Mouse (Mus musculus) lung, adult 2 months (tissue): Measurements from ENCODE around the gene Brwd1. TPM values are rescaled to one million over a fixed set of nuclear protein-coding genes. Genes with fewer than 3 reads are reported as not detected.
"Not testable (repeated sequence)": the region's sequence is repeated elsewhere in the genome, so short reads cannot be mapped to it uniquely, and the experiment has no call there.

Experiments used
- DNase-seq: peaks from one replicate; pipeline ENCODE4 v3.0.0; 2022
- H3K4me1 ChIP-seq: fragments of 200-500 bp; 2 replicates; pipeline ENCODE4 v1.6.1; 2011; ENCODE audit warnings: low read length; ENCODE audit not compliant: control insufficient read depth, insufficient read depth
- H3K4me3 ChIP-seq: fragments of 200-500 bp; replicated peaks from 2 replicates; pipeline ENCODE3; 2011; ENCODE audit warnings: low read depth, mild to moderate bottlenecking, control low read depth, low read length; ENCODE audit errors: extremely low read depth
- CTCF ChIP-seq: fragments of 200-500 bp; IDR thresholded peaks from 2 replicates; pipeline ENCODE4 v1.5.1; 2011; ENCODE audit warnings: mild to moderate bottlenecking, low read length, control low read depth; ENCODE audit not compliant: insufficient read depth
- POLR2A ChIP-seq: fragments of 200-500 bp; IDR thresholded peaks from 2 replicates; pipeline ENCODE4 v1.6.1; 2011; ENCODE audit warnings: low read depth, mild to moderate bottlenecking, control low read depth, low read length, borderline replicate concordance; ENCODE audit errors: extremely low read depth
- WGBS: fragments of 180-500 bp; shearing (Covaris S2); methylation state at CpG from one replicate; pipeline ENCODE4 v1.1.7; 2018; 5-methylcytosine and 5-hydroxymethylcytosine counted together
- polyA plus RNA-seq: library from polyadenylated mRNA; depleted of rRNA; stranded (reverse); fragments of >200 nt; gene quantifications from 2 replicates; pipeline ENCODE4 v1.2.3, GENCODE M21; 2012

Gene Brwd1
- polyA plus RNA-seq, 1 experiment, result 27.4 TPM

- no peak for DNase-seq
- WGBS, result 66% methylated on average over 5 of the region's 5 CpGs
- TF ChIP-seq POLR2A (no peak), CTCF (no peak)
- Histone ChIP-seq H3K4me3 (no peak overlapping the region), H3K4me1 (no peaks in the 10 kb centered on the region)
Measured at GRCm38 (mm10) chr16:96110655-96111345, 28.5 kb upstream of the Brwd1 start.

- Histone ChIP-seq H3K4me3 (no peak overlapping the region), H3K4me1 (no peaks in the 10 kb centered on the region)
- no peak for TF ChIP-seq CTCF
- no peak for TF ChIP-seq POLR2A
- WGBS, result 53% methylated on average over 4 of the region's 4 CpGs
- DNase-seq, result no peak
Measured at GRCm38 (mm10) chr16:96109673-96110072, 27.3 kb upstream of the Brwd1 start.

- H3K4me3 ChIP-seq, result no peak overlapping the region
- 41% methylated on average over 2 of the region's 2 CpGs for WGBS
- H3K4me1 ChIP-seq, result no peaks in the 10 kb centered on the region
- peak; percentile 30 for TF ChIP-seq CTCF
- no peak for TF ChIP-seq POLR2A
- DNase-seq, result no peak
Measured at GRCm38 (mm10) chr16:96103036-96103435, 20.7 kb upstream of the Brwd1 start.

GRCm38 (mm10) chr16:96097811-96098210 is 15.5 kb upstream of the Brwd1 start:
- DNase-seq, H3K4me1 ChIP-seq, H3K4me3 ChIP-seq: not testable (repeated sequence)

- Histone ChIP-seq H3K4me1 (no peaks in the 10 kb centered on the region; the same call in 1 of the 2 replicates), H3K4me3 (no peak overlapping the region)
- DNase-seq, result no peak
- WGBS, result 76% methylated on average over 5 of the region's 5 CpGs
- TF ChIP-seq POLR2A, result no peak
- TF ChIP-seq CTCF, result no peak
Measured at GRCm38 (mm10) chr16:96095966-96096365, 13.6 kb upstream of the Brwd1 start.

GRCm38 (mm10) chr16:96091515-96092504 is 9.5 kb upstream of the Brwd1 start:
- 52% methylated on average over 9 of the region's 9 CpGs for WGBS
- Histone ChIP-seq H3K4me1 (peaks cover 2% of the 10 kb centered on the region; the same call in 1 of the 2 replicates), H3K4me3 (no peak overlapping the region)
- TF ChIP-seq POLR2A (no peak), CTCF (0 out of 2 replicates have a peak, but pooled peaks have one; percentile 5)
- DNase-seq, result peak; percentile 58

DNA sequence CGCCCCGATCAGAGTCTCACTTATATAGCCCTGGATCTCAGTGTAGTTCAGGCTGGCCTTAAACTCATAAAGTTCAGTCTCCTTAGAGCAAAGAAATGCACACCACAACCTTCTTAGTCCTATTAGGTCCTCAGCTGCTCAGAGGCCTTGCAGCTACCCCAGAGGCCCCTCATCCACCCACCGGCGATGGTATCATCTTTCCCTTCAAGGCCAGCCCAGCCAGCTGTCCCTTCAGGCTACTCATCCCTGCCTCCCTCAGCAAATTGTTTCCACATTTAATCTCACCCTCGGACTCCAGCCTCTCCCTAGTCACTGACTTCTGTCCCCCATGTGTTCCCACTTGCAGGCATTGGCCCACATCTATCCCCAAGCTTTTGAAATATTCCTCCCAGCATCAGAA is 5.8 kb upstream of the Brwd1 start:
- TF ChIP-seq POLR2A, result no peak
- no peak for TF ChIP-seq CTCF
- no peak overlapping the region for H3K4me3 ChIP-seq
- DNase-seq, result no peak
- 73% methylated on average over 5 of the region's 5 CpGs for WGBS
- H3K4me1 ChIP-seq, result peaks cover 2% of the 10 kb centered on the region; the same call in 1 of the 2 replicates

GRCm38 (mm10) chr16:96087436-96087835 is 5.1 kb upstream of the Brwd1 start:
- TF ChIP-seq CTCF, result no peak
- TF ChIP-seq POLR2A, result no peak
- Histone ChIP-seq H3K4me3 (no peak overlapping the region), H3K4me1 (peaks cover 2% of the 10 kb centered on the region; the same call in 1 of the 2 replicates)
- no peak for DNase-seq
- 72% methylated on average over 4 of the region's 4 CpGs for WGBS

DNA sequence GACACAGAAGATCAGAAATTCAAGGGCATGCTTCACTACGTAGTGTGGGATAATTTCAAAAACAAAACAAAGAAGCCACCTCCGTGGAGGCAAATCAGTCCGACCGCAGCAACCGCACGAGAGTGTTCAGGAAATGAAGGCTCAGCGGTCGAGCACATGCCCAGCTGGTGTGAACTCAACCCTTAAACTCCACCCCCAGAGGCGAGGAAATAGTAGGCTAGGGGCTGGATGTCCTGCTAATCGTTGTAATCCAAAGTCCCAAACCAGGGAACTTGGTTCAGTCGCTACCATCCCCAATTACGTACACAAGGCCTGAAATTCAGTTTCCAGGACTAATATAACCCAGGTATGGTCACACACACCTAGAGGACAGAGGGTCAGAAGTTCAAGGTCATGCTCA is 4.7 kb upstream of the Brwd1 start:
- no peak overlapping the region for H3K4me3 ChIP-seq
- H3K4me1 ChIP-seq, result peaks cover 2% of the 10 kb centered on the region; the same call in 1 of the 2 replicates
- WGBS, result 50% methylated on average over 12 of the region's 12 CpGs
- no peak for TF ChIP-seq CTCF
- TF ChIP-seq POLR2A, result no peak
- DNase-seq, result no peak
